Mouse (Mus musculus) frontal cortex, postnatal 25 days (tissue): ENCODE measurements at regions not wholly inside any gene's neighbourhood (a gene's known extent, or its start where the extent isn't known, plus 50 kb on each side); places are given as distances from the start of the nearest gene placed in this dataset.

Experiments used
- DNase-seq, 2 experiments: peaks; one replicate each; pipeline ENCODE4 v3.0.0; 2022; ENCODE audit warnings: low spot score in 2 of 2

GRCm38 (mm10) chr7:135882306-135882705, 166.1 kb upstream of the Mki67 start:
- DNase-seq, result no peak

GRCm38 (mm10) chr7:135888598-135888997, 172.4 kb upstream of the Mki67 start:
- no peak for DNase-seq

GRCm38 (mm10) chr7:135889016-135889726, 173.0 kb upstream of the Mki67 start:
- no peak for DNase-seq

- no peak for DNase-seq
These were observed 182.7 kb upstream of the Mki67 start for GRCm38 (mm10) chr7:135898876-135899275.

GRCm38 (mm10) chr7:135899765-135900164, 183.6 kb upstream of the Mki67 start:
- no peak for DNase-seq

GRCm38 (mm10) chr7:135900861-135901321, 184.7 kb upstream of the Mki67 start:
- DNase-seq, result no peak

GRCm38 (mm10) chr7:135902106-135903055, 186.2 kb upstream of the Mki67 start:
- DNase-seq, result no peak

- DNase-seq, result no peak
These were observed 195.2 kb upstream of the Mki67 start for GRCm38 (mm10) chr7:135911376-135911775.

GRCm38 (mm10) chr7:135913923-135914634, 197.9 kb upstream of the Mki67 start:
- no peak for DNase-seq

- no peak for DNase-seq
These were observed 207.7 kb upstream of the Mki67 start for GRCm38 (mm10) chr7:135923876-135924275.

GRCm38 (mm10) chr7:135924641-135925040, 208.5 kb upstream of the Mki67 start:
- DNase-seq, result no peak

- DNase-seq, result no peak
These were observed 213.9 kb upstream of the Mki67 start for GRCm38 (mm10) chr7:135930091-135930490.

- no peak for DNase-seq
These were observed 216.5 kb upstream of the Mki67 start for GRCm38 (mm10) chr7:135932595-135933175.

GRCm38 (mm10) chr7:135935180-135935579, 219.0 kb upstream of the Mki67 start:
- DNase-seq, result no peak

GRCm38 (mm10) chr7:135937465-135937864, 221.3 kb upstream of the Mki67 start:
- DNase-seq, result no peak

- DNase-seq, result no peak
These were observed 223.2 kb upstream of the Mki67 start for GRCm38 (mm10) chr7:135939341-135939740.

- no peak for DNase-seq
These were observed 226.7 kb upstream of the Mki67 start for GRCm38 (mm10) chr7:135942826-135943225.

GRCm38 (mm10) chr7:135946071-135946646, 230.0 kb upstream of the Mki67 start:
- DNase-seq, result no peak

- no peak for DNase-seq
These were observed 244.9 kb upstream of the Mki67 start for GRCm38 (mm10) chr7:135961026-135961425.

- DNase-seq, result no peak
These were observed 249.4 kb upstream of the Mki67 start for GRCm38 (mm10) chr7:135965528-135965927.

GRCm38 (mm10) chr7:135966231-135966630, 250.1 kb upstream of the Mki67 start:
- DNase-seq, result no peak
